Mouse (Mus musculus): ENCODE results near the gene Mageb3. TPM values are rescaled to one million over a fixed set of nuclear protein-coding genes. Genes with fewer than 3 reads are reported as not detected.
"Not testable (repeated sequence)": the region's sequence is repeated elsewhere in the genome, so short reads cannot be mapped to it uniquely, and the experiment has no call there.

Gene Mageb3
- polyA plus RNA-seq (2015; fragmentation: Nextera tagmentation; extraction: Ambion mirVana), result 0.22 and 0.25 TPM in 2 replicates

GRCm38 (mm10) chr2:121955765-121956223 lies at the start of gene Mageb3, which contains the start of gene Ctdspl2:
TSS of gene Mageb3 (minus strand) at chr2:121956092.
TSS of gene Ctdspl2 (plus strand) at chr2:121956001.
- Histone ChIP-seq H3K4me3 (peak within 1 kb of the TSS; percentile 96), H3K27me3 (no peaks in the 10 kb centered on the region), H3K4me1 (peaks cover 20% of the 10 kb centered on the region), H3K4me2 (peak within 1 kb of the TSS; percentile 74), H3K9me3 (no peaks in the 10 kb centered on the region), H3K27ac (peak within 1 kb of the TSS; percentile 94), H3K36me3 (peaks cover 7% of the 10 kb centered on the region), H3K9ac (peak within 1 kb of the TSS; percentile 99)
- peak; percentile 98 for ATAC-seq (ENCODE audit: insufficient number of reproducible peaks, insufficient read depth, low FRiP score, low TSS enrichment, low read depth)
- under 1% methylated on average over 48 of the region's 48 CpGs for WGBS

DNA sequence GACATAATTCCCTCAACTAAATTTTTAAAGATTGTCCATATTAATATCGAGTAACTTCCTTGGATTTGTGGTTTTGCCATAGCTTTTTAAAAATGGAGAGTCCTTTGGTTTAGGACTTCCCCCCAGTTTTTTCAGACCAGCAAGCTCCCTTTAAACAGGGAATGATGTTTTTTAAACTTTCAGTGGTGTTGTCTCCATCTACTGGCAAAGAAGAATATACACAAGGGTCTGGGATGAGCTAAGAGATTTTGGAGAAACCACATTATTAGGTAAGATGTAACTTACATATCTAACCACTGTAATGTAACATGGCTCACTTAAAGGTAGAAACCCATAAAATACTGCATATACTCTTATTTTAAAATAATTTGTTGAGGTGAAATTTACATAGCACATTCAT lies 39.8 kb upstream of the Mageb3 start:
- H3K9me3 ChIP-seq, result no peaks in the 10 kb centered on the region
- H3K9ac ChIP-seq, result no peak overlapping the region
- no peak overlapping the region for H3K4me3 ChIP-seq
- H3K27ac ChIP-seq, result no peak overlapping the region
- peaks cover 48% of the 10 kb centered on the region for H3K36me3 ChIP-seq
- H3K4me2 ChIP-seq, result no peak overlapping the region
- ATAC-seq (ENCODE audit: insufficient number of reproducible peaks, insufficient read depth, low FRiP score, low TSS enrichment, low read depth), result no peak
- H3K4me1 ChIP-seq, result no peaks in the 10 kb centered on the region
- no peaks in the 10 kb centered on the region for H3K27me3 ChIP-seq
- WGBS, result 83% methylated on average over 1 of the region's 1 CpGs

DNA sequence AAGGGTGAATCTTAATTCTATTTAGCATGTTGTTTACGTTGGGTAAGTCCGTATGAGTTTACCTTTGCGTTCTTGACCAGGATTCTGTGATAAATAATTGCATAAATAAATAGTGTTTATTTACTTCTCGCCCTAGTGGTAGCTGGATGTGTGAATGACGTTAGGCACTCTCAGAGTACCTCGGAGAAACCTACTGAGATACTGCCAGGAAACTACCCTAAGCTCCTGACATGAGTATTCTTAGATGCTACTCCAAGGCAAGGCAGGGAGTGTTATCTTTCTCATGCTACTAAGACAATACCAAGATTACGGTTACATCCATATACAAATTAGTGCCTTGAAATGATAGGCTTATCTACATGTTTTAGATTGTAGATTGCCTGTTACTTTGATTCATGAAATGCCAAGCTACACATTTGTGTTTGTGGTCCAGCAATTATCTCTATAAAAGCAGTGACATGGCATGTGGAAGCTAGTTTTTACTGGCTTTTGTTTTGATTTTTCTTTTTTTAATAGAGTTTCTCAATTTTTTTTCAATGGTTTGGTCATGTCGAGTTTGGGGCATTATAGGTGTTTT lies 1.4 kb upstream of the Mageb3 start:
- no peak for ATAC-seq (ENCODE audit: insufficient number of reproducible peaks, insufficient read depth, low FRiP score, low TSS enrichment, low read depth)
- Histone ChIP-seq H3K9me3 (no peaks in the 10 kb centered on the region), H3K4me3 (peak overlapping the region; percentile 96), H3K9ac (peak overlapping the region; percentile 99), H3K27me3 (no peaks in the 10 kb centered on the region), H3K27ac (0 out of 2 replicates have a peak overlapping the region, but pooled peaks have one; percentile 94), H3K36me3 (peaks cover 14% of the 10 kb centered on the region), H3K4me2 (peak overlapping the region; percentile 74), H3K4me1 (peaks cover 20% of the 10 kb centered on the region)
- WGBS, result 10% methylated on average over 8 of the region's 8 CpGs

DNA sequence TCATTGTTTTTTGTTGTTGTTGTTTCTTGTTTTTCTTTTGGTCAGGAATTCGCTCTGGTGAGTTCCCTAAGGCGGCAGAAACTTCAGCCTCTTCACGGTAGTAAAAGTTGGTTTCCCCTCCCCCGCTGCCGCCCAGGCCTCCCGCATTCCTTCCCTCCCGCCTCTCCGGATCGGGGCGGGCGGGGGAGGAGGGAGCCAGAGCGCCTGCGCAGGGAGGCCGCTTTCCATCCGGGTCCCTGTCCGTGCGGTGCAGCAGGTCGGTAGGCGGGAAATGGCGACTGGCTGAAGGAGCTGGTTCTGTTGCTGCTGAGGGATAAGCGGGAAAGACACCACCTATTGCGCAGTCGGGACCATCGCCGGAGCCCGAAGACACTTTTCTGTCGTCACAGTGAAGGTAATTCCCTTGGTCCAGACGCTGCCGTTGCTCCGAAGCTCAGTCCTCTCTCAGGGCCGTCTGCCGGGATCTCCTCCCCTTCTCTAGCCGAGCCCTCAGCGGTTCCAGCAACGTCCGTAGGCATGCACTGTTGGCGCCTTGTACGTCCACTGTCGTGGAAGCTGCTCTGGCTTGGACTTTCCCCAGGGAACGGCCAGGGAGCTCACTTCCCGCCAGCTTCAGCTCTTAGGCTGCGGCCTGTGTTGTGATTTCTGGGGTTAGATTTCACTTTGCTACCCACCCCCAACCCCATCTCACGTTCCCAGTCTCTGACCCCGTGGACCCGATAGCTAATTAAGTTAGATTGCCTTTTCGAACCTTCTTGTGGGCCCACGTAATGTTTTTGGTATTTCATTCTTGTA lies 529 bp upstream of the Mageb3 start:
- Histone ChIP-seq H3K4me1 (peaks cover 20% of the 10 kb centered on the region), H3K4me3 (peak overlapping the region; percentile 96), H3K4me2 (peak overlapping the region; percentile 74), H3K27me3 (no peaks in the 10 kb centered on the region), H3K27ac (peak overlapping the region; percentile 94), H3K9ac (peak overlapping the region; percentile 99), H3K36me3 (peaks cover 9% of the 10 kb centered on the region), H3K9me3 (no peaks in the 10 kb centered on the region)
- ATAC-seq (ENCODE audit: insufficient number of reproducible peaks, insufficient read depth, low FRiP score, low TSS enrichment, low read depth), result peak; percentile 93
- under 1% methylated on average over 46 of the region's 47 CpGs for WGBS

- Histone ChIP-seq H3K27me3 (no peaks in the 10 kb centered on the region), H3K36me3 (peaks cover 2% of the 10 kb centered on the region; the same call in 1 of the 2 replicates), H3K4me2 (peak overlapping the region; percentile 74), H3K4me3 (peak overlapping the region; percentile 96), H3K27ac (peak overlapping the region; percentile 94), H3K9ac (peak overlapping the region; percentile 99), H3K9me3 (no peaks in the 10 kb centered on the region), H3K4me1 (peaks cover 20% of the 10 kb centered on the region)
- WGBS, result 17% methylated on average over 10 of the region's 10 CpGs
- ATAC-seq (ENCODE audit: insufficient number of reproducible peaks, insufficient read depth, low FRiP score, low TSS enrichment, low read depth), result no peak
Observed at GRCm38 (mm10) chr2:121954971-121955656, 778 bp downstream of the Mageb3 start.

DNA sequence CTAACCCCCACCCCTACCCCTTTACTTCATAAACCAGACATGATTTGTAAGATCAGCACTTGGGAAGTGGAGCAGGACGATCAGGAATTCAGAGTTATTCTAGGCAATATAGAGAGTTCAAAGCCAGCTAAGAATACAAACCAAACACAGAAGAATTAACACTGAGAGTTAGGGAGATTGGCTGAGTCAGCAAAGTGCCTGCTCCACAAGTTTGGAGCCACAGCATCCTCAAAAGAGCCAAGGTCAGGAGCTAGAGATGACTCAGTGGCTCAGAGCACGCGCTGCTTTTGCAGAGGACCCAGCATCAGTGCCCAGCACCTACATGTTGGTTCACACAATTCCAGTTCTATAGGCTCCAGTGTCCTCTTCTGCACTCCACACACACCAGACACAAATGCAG lies 12.5 kb downstream of the Mageb3 start:
- 81% methylated on average over 3 of the region's 3 CpGs for WGBS
- no peaks in the 10 kb centered on the region for H3K36me3 ChIP-seq
- no peaks in the 10 kb centered on the region for H3K27me3 ChIP-seq
- no peak overlapping the region for H3K4me3 ChIP-seq
- H3K4me1 ChIP-seq, result no peaks in the 10 kb centered on the region
- ATAC-seq (ENCODE audit: insufficient number of reproducible peaks, insufficient read depth, low FRiP score, low TSS enrichment, low read depth), result no peak
- no peak overlapping the region for H3K27ac ChIP-seq
- H3K9me3 ChIP-seq, result no peaks in the 10 kb centered on the region
- H3K9ac ChIP-seq, result no peak overlapping the region
- H3K4me2 ChIP-seq, result no peak overlapping the region

DNA sequence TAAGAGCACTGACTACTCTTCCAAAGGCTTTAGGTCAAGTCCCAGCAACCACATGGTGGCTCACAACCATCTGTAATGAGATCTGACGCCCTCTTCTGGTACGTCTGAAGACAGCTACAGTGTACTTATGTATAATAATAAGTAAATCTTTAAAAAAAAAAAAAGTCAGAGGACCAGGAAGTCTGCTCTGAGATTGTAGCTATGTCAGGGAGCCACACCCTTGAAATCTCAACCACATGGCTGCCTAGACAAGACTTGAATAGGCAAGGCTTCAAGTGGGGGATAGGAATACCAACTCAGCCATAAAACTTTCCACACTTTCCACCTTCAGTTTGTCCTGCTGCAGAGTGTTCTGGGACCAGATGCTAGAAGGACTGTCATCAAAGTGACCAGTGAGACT lies 18.3 kb downstream of the Mageb3 start:
- H3K36me3 ChIP-seq, result peaks cover 22% of the 10 kb centered on the region
- WGBS, result 76% methylated on average over 2 of the region's 2 CpGs
- not testable (repeated sequence) for ATAC-seq (ENCODE audit: insufficient number of reproducible peaks, insufficient read depth, low FRiP score, low TSS enrichment, low read depth); H3K9ac ChIP-seq; H3K4me3 ChIP-seq; H3K4me2 ChIP-seq; H3K9me3 ChIP-seq; H3K27ac ChIP-seq; H3K4me1 ChIP-seq; H3K27me3 ChIP-seq

GRCm38 (mm10) chr2:121916047-121916970 lies 39.6 kb downstream of the Mageb3 start:
- no peaks in the 10 kb centered on the region for H3K4me1 ChIP-seq
- no peak overlapping the region for H3K27ac ChIP-seq
- H3K36me3 ChIP-seq, result peaks cover 35% of the 10 kb centered on the region
- no peaks in the 10 kb centered on the region for H3K27me3 ChIP-seq
- no peak overlapping the region for H3K4me2 ChIP-seq
- no peak overlapping the region for H3K9ac ChIP-seq
- WGBS, result 91% methylated on average over 5 of the region's 5 CpGs
- no peak for ATAC-seq (ENCODE audit: insufficient number of reproducible peaks, insufficient read depth, low FRiP score, low TSS enrichment, low read depth)
- no peak overlapping the region for H3K4me3 ChIP-seq
- no peaks in the 10 kb centered on the region for H3K9me3 ChIP-seq

GRCm38 (mm10) chr2:121909975-121910374 lies 45.9 kb downstream of the Mageb3 start:
- no peak overlapping the region for H3K27ac ChIP-seq
- 83% methylated on average over 3 of the region's 3 CpGs for WGBS
- H3K4me2 ChIP-seq, result no peak overlapping the region
- no peak overlapping the region for H3K4me3 ChIP-seq
- ATAC-seq (ENCODE audit: insufficient number of reproducible peaks, insufficient read depth, low FRiP score, low TSS enrichment, low read depth), result no peak
- no peaks in the 10 kb centered on the region for H3K27me3 ChIP-seq
- no peaks in the 10 kb centered on the region for H3K4me1 ChIP-seq
- no peaks in the 10 kb centered on the region for H3K9me3 ChIP-seq
- H3K36me3 ChIP-seq, result peaks cover 59% of the 10 kb centered on the region
- no peak overlapping the region for H3K9ac ChIP-seq

All from embryonic facial prominence, embryonic 13.5 days (tissue).